Mouse (Mus musculus) limb, embryonic 15.5 days (tissue): ENCODE results near the gene Fam13a. TPM values are rescaled to one million over a fixed set of nuclear protein-coding genes. Genes with fewer than 3 reads are reported as not detected.

Experiments
- ATAC-seq: fragments of 200-750 bp; cut with Nextera tagmentation; 2 replicates; pipeline ENCODE4 v1.8.0; 2017; ENCODE audit warnings: low read depth, moderate TSS enrichment; ENCODE audit not compliant: insufficient number of reproducible peaks, low FRiP score, low TSS enrichment
- H3K27ac ChIP-seq: fragments of 300-500 bp; sonication (generic); 2 replicates; pipeline ENCODE4 v1.5.1; 2015; ENCODE audit warnings: moderate library complexity, mild to moderate bottlenecking, inconsistent platforms
- H3K27me3 ChIP-seq: fragments of 300-500 bp; sonication (generic); 2 replicates; pipeline ENCODE4 v1.6.1; 2015; ENCODE audit warnings: inconsistent platforms
- H3K36me3 ChIP-seq: fragments of 300-500 bp; sonication (generic); 2 replicates; pipeline ENCODE4 v1.6.1; 2015; ENCODE audit warnings: inconsistent platforms
- H3K4me1 ChIP-seq: fragments of 300-500 bp; sonication (generic); 2 replicates; pipeline ENCODE4 v1.6.1; 2015; ENCODE audit warnings: inconsistent platforms
- H3K4me2 ChIP-seq: fragments of 300-500 bp; sonication (generic); 2 replicates; pipeline ENCODE4 v1.6.1; 2015; ENCODE audit warnings: mild to moderate bottlenecking, inconsistent platforms
- H3K4me3 ChIP-seq: fragments of 300-500 bp; sonication (generic); 2 replicates; pipeline ENCODE4 v1.5.1; 2015; ENCODE audit warnings: mild to moderate bottlenecking, inconsistent platforms
- H3K9ac ChIP-seq: fragments of 300-500 bp; sonication (generic); 2 replicates; pipeline ENCODE4 v1.6.1; 2015; ENCODE audit warnings: inconsistent platforms
- H3K9me3 ChIP-seq: fragments of 300-500 bp; sonication (generic); 2 replicates; pipeline ENCODE4 v1.6.1; 2016; ENCODE audit warnings: inconsistent platforms
- WGBS: fragments of 180-500 bp; shearing (Covaris S2); methylation state at CpG from one replicate; pipeline ENCODE4 v1.1.7; 2015; 5-methylcytosine and 5-hydroxymethylcytosine counted together
- polyA plus RNA-seq: library from polyadenylated mRNA; unstranded; fragments of >200 nt; fragmentation: Nextera tagmentation; extraction: Ambion mirVana; gene quantifications from 2 replicates; pipeline ENCODE4 v1.2.1, GENCODE M21; 2015

The Fam13a gene
- 8.7 and 9.2 TPM in 2 replicates for polyA plus RNA-seq

GRCm38 (mm10) chr6:59024164-59024724, at the start of gene Fam13a:
Gene Fam13a, minus strand, starts transcription at chr6:59024549.
- H3K4me3 ChIP-seq: peak within 1 kb of the TSS; percentile 60
- no peaks in the 10 kb centered on the region for H3K4me1 ChIP-seq
- H3K9me3 ChIP-seq: no peaks in the 10 kb centered on the region
- peak within 1 kb of the TSS; percentile 58 for H3K4me2 ChIP-seq
- peak within 1 kb of the TSS; percentile 33; the same call in 1 of the 2 replicates for H3K9ac ChIP-seq
- WGBS: under 1% methylated on average over 16 of the region's 16 CpGs
- ATAC-seq: peak; percentile 97
- H3K27ac ChIP-seq: peak within 1 kb of the TSS; percentile 58
- no peaks in the 10 kb centered on the region for H3K27me3 ChIP-seq
- H3K36me3 ChIP-seq: no peaks in the 10 kb centered on the region

- Histone ChIP-seq H3K9ac (no peak overlapping the region), H3K4me1 (no peaks in the 10 kb centered on the region), H3K36me3 (no peaks in the 10 kb centered on the region), H3K9me3 (no peaks in the 10 kb centered on the region), H3K27ac (no peak overlapping the region), H3K4me3 (no peak overlapping the region), H3K4me2 (no peak overlapping the region), H3K27me3 (no peaks in the 10 kb centered on the region)
- ATAC-seq: no peak
- WGBS: 70% methylated on average over 5 of the region's 5 CpGs
These were observed 48.0 kb upstream of the Fam13a start for GRCm38 (mm10) chr6:59072096-59073060.

DNA sequence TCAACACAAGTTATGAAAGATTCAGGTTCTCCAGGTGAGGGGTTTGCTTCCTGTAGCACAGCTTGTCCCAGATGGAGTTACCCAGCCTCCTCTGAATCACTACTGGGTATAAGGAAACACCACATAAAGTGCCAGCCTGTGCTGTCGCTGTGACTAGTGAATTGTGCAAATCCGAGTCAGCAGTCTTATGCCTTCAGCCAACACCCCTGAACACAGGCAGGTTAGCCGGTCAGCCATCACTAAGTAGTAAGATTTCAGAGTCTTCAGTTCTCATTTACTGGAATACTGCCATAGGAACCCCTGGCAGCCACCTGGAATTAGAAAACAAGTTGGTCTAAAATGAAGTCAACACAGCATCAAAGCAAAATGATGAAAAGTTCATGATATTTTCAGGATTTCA, 47.3 kb upstream of the Fam13a start:
- no peak overlapping the region for H3K9ac ChIP-seq
- ATAC-seq: no peak
- WGBS: 71% methylated on average over 3 of the region's 3 CpGs
- no peaks in the 10 kb centered on the region for H3K9me3 ChIP-seq
- no peaks in the 10 kb centered on the region for H3K4me1 ChIP-seq
- no peak overlapping the region for H3K4me2 ChIP-seq
- no peak overlapping the region for H3K4me3 ChIP-seq
- H3K27me3 ChIP-seq: no peaks in the 10 kb centered on the region
- H3K27ac ChIP-seq: no peak overlapping the region
- H3K36me3 ChIP-seq: no peaks in the 10 kb centered on the region

GRCm38 (mm10) chr6:59068187-59068586, 43.8 kb upstream of the Fam13a start:
- Histone ChIP-seq H3K27ac (no peak overlapping the region), H3K36me3 (no peaks in the 10 kb centered on the region), H3K4me1 (no peaks in the 10 kb centered on the region), H3K4me3 (no peak overlapping the region), H3K4me2 (no peak overlapping the region), H3K9ac (no peak overlapping the region), H3K27me3 (no peaks in the 10 kb centered on the region), H3K9me3 (no peaks in the 10 kb centered on the region)
- 61% methylated on average over 5 of the region's 5 CpGs for WGBS
- no peak for ATAC-seq

GRCm38 (mm10) chr6:59064440-59064839, 40.1 kb upstream of the Fam13a start:
- WGBS: 63% methylated on average over 4 of the region's 4 CpGs
- no peaks in the 10 kb centered on the region for H3K9me3 ChIP-seq
- no peaks in the 10 kb centered on the region for H3K27me3 ChIP-seq
- H3K4me2 ChIP-seq: no peak overlapping the region
- H3K27ac ChIP-seq: no peak overlapping the region
- H3K4me1 ChIP-seq: no peaks in the 10 kb centered on the region
- no peak for ATAC-seq
- no peak overlapping the region for H3K9ac ChIP-seq
- H3K4me3 ChIP-seq: no peak overlapping the region
- H3K36me3 ChIP-seq: no peaks in the 10 kb centered on the region

DNA sequence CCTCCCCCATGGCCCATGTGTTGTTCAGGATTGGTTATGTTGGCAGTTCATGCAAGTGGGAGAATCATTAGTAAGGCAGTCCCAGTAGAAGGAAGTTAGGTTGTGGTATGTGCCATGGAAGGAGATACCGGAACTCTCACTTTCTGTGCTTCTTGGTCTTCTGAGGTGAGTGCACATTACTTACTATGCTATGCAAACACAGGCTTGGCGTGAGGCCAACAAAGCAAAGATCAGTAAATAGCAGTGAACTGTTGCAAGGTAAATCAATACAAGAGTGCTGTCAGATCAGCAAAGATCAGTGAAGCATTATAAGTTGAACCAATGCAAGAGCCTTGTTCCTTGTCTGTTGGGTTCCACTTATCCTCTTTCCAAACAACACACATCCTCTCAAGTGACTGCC, 28.9 kb upstream of the Fam13a start:
- Histone ChIP-seq H3K9ac (no peak overlapping the region), H3K4me2 (no peak overlapping the region), H3K4me3 (no peak overlapping the region), H3K27ac (no peak overlapping the region), H3K4me1 (no peaks in the 10 kb centered on the region), H3K27me3 (no peaks in the 10 kb centered on the region), H3K36me3 (no peaks in the 10 kb centered on the region), H3K9me3 (no peaks in the 10 kb centered on the region)
- ATAC-seq: no peak
- 81% methylated on average over 2 of the region's 2 CpGs for WGBS

GRCm38 (mm10) chr6:59039719-59040118, 15.4 kb upstream of the Fam13a start:
- WGBS: 28% methylated on average over 1 of the region's 1 CpGs

GRCm38 (mm10) chr6:59032748-59033147, 8.4 kb upstream of the Fam13a start:
- ATAC-seq: no peak
- Histone ChIP-seq H3K27me3 (no peaks in the 10 kb centered on the region), H3K9me3 (no peaks in the 10 kb centered on the region), H3K4me3 (no peak overlapping the region), H3K27ac (no peak overlapping the region), H3K4me1 (no peaks in the 10 kb centered on the region), H3K4me2 (no peak overlapping the region), H3K9ac (no peak overlapping the region), H3K36me3 (no peaks in the 10 kb centered on the region)
- WGBS: 87% methylated on average over 5 of the region's 5 CpGs

More at GRCm38 (mm10) chr6:59039719-59040118, 15.4 kb upstream of the Fam13a start:
- no peak for ATAC-seq
- H3K9ac ChIP-seq: no peak overlapping the region
- H3K4me3 ChIP-seq: no peak overlapping the region
- H3K27ac ChIP-seq: no peak overlapping the region
- no peak overlapping the region for H3K4me2 ChIP-seq
- no peaks in the 10 kb centered on the region for H3K4me1 ChIP-seq
- no peaks in the 10 kb centered on the region for H3K9me3 ChIP-seq
- H3K27me3 ChIP-seq: no peaks in the 10 kb centered on the region
- no peaks in the 10 kb centered on the region for H3K36me3 ChIP-seq

DNA sequence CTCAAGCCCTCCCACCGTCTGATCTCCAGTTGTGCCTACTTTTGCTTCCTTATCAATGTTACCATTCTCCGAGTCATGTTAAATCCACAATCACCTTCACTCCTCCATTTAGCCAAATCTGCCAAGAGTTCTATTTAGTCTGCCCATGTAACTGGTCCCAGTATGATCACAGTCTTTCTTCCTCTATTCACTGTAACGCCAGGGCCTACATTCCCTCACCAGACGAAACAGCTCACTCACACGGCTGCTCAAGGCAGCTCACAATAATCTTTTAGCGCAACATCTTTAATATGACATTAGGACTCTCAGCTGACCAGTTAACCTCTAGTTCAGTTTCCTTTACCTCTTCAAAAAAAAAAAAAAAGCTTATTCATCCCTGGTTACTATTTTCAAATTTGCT, 7.2 kb upstream of the Fam13a start:
- no peak overlapping the region for H3K4me2 ChIP-seq
- no peaks in the 10 kb centered on the region for H3K4me1 ChIP-seq
- no peaks in the 10 kb centered on the region for H3K36me3 ChIP-seq
- WGBS: 79% methylated on average over 6 of the region's 6 CpGs
- H3K27ac ChIP-seq: no peak overlapping the region
- no peak for ATAC-seq
- H3K4me3 ChIP-seq: no peak overlapping the region
- H3K27me3 ChIP-seq: no peaks in the 10 kb centered on the region
- H3K9ac ChIP-seq: no peak overlapping the region
- no peaks in the 10 kb centered on the region for H3K9me3 ChIP-seq

- WGBS: 82% methylated on average over 2 of the region's 2 CpGs
- H3K9me3 ChIP-seq: no peaks in the 10 kb centered on the region
- ATAC-seq: no peak
- H3K27ac ChIP-seq: no peak overlapping the region
- H3K27me3 ChIP-seq: no peaks in the 10 kb centered on the region
- no peak overlapping the region for H3K4me3 ChIP-seq
- no peak overlapping the region for H3K4me2 ChIP-seq
- H3K36me3 ChIP-seq: no peaks in the 10 kb centered on the region
- no peaks in the 10 kb centered on the region for H3K4me1 ChIP-seq
- no peak overlapping the region for H3K9ac ChIP-seq
These were observed 6.3 kb upstream of the Fam13a start for GRCm38 (mm10) chr6:59030667-59031066.

GRCm38 (mm10) chr6:59030037-59030436, 5.7 kb upstream of the Fam13a start:
- no peak overlapping the region for H3K9ac ChIP-seq
- no peaks in the 10 kb centered on the region for H3K9me3 ChIP-seq
- no peaks in the 10 kb centered on the region for H3K36me3 ChIP-seq
- no peak for ATAC-seq
- H3K4me1 ChIP-seq: no peaks in the 10 kb centered on the region
- H3K4me2 ChIP-seq: no peak overlapping the region
- H3K4me3 ChIP-seq: no peak overlapping the region
- no peak overlapping the region for H3K27ac ChIP-seq
- no peaks in the 10 kb centered on the region for H3K27me3 ChIP-seq

DNA sequence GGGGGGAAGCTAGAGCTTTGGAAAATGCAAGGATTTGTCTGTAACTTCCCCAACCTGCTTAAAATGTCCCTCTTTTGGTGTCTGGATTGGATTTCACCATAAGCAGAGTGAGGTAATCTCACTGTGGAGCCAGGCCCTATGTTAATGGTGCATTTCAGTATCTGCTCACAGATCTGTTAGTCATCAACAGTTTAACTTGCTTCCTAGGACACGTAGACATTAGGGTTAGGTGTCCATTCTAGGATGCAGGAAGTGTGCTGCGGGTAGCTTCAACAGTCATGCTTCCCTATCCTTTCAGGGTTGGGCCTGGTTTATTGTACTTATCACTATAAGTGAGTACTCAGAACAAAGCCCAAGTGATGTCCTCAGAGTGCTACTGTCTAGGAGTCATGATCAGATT, 4.5 kb upstream of the Fam13a start:
- no peak overlapping the region for H3K4me3 ChIP-seq
- H3K27ac ChIP-seq: no peak overlapping the region
- H3K27me3 ChIP-seq: no peaks in the 10 kb centered on the region
- no peak for ATAC-seq
- H3K4me1 ChIP-seq: no peaks in the 10 kb centered on the region
- no peaks in the 10 kb centered on the region for H3K36me3 ChIP-seq
- no peak overlapping the region for H3K4me2 ChIP-seq
- WGBS: 69% methylated on average over 2 of the region's 2 CpGs
- no peaks in the 10 kb centered on the region for H3K9me3 ChIP-seq
- H3K9ac ChIP-seq: no peak overlapping the region
